Mouse (Mus musculus) limb, embryonic 15.5 days (tissue): Measurements from ENCODE around the gene Cpne5. TPM values are rescaled to one million over a fixed set of nuclear protein-coding genes. Genes with fewer than 3 reads are reported as not detected.

Experiments
- ATAC-seq: fragments of 200-750 bp; cut with Nextera tagmentation; 2 replicates; pipeline ENCODE4 v1.8.0; 2017; ENCODE audit warnings: low read depth, moderate TSS enrichment; ENCODE audit not compliant: insufficient number of reproducible peaks, low FRiP score, low TSS enrichment
- H3K27ac ChIP-seq: fragments of 300-500 bp; sonication (generic); 2 replicates; pipeline ENCODE4 v1.5.1; 2015; ENCODE audit warnings: moderate library complexity, mild to moderate bottlenecking, inconsistent platforms
- H3K27me3 ChIP-seq: fragments of 300-500 bp; sonication (generic); 2 replicates; pipeline ENCODE4 v1.6.1; 2015; ENCODE audit warnings: inconsistent platforms
- H3K36me3 ChIP-seq: fragments of 300-500 bp; sonication (generic); 2 replicates; pipeline ENCODE4 v1.6.1; 2015; ENCODE audit warnings: inconsistent platforms
- H3K4me1 ChIP-seq: fragments of 300-500 bp; sonication (generic); 2 replicates; pipeline ENCODE4 v1.6.1; 2015; ENCODE audit warnings: inconsistent platforms
- H3K4me2 ChIP-seq: fragments of 300-500 bp; sonication (generic); 2 replicates; pipeline ENCODE4 v1.6.1; 2015; ENCODE audit warnings: mild to moderate bottlenecking, inconsistent platforms
- H3K4me3 ChIP-seq: fragments of 300-500 bp; sonication (generic); 2 replicates; pipeline ENCODE4 v1.5.1; 2015; ENCODE audit warnings: mild to moderate bottlenecking, inconsistent platforms
- H3K9ac ChIP-seq: fragments of 300-500 bp; sonication (generic); 2 replicates; pipeline ENCODE4 v1.6.1; 2015; ENCODE audit warnings: inconsistent platforms
- H3K9me3 ChIP-seq: fragments of 300-500 bp; sonication (generic); 2 replicates; pipeline ENCODE4 v1.6.1; 2016; ENCODE audit warnings: inconsistent platforms
- WGBS: fragments of 180-500 bp; shearing (Covaris S2); methylation state at CpG from one replicate; pipeline ENCODE4 v1.1.7; 2015; 5-methylcytosine and 5-hydroxymethylcytosine counted together
- polyA plus RNA-seq: library from polyadenylated mRNA; unstranded; fragments of >200 nt; fragmentation: Nextera tagmentation; extraction: Ambion mirVana; gene quantifications from 2 replicates; pipeline ENCODE4 v1.2.1, GENCODE M21; 2015

The Cpne5 gene
- polyA plus RNA-seq, 1 experiment from 2014 or later, result 15.4 TPM

GRCm38 (mm10) chr17:29199151-29199800, 38.7 kb downstream of the Cpne5 start:
- peak overlapping the region; percentile 63 for H3K27ac ChIP-seq
- H3K4me1 ChIP-seq, result peaks cover 9% of the 10 kb centered on the region
- WGBS, result 14% methylated on average over 9 of the region's 9 CpGs
- no peaks in the 10 kb centered on the region for H3K9me3 ChIP-seq
- ATAC-seq, result peak; percentile 75
- no peak overlapping the region for H3K4me3 ChIP-seq
- no peaks in the 10 kb centered on the region for H3K36me3 ChIP-seq
- H3K27me3 ChIP-seq, result no peaks in the 10 kb centered on the region
- no peak overlapping the region for H3K4me2 ChIP-seq
- H3K9ac ChIP-seq, result no peak overlapping the region

GRCm38 (mm10) chr17:29195579-29195978, 42.4 kb downstream of the Cpne5 start:
- no peak overlapping the region for H3K4me2 ChIP-seq

GRCm38 (mm10) chr17:29188989-29189388, 49.0 kb downstream of the Cpne5 start:
- Histone ChIP-seq H3K9ac (no peak overlapping the region), H3K27ac (no peak overlapping the region), H3K27me3 (no peaks in the 10 kb centered on the region), H3K9me3 (no peaks in the 10 kb centered on the region), H3K4me3 (no peak overlapping the region), H3K36me3 (no peaks in the 10 kb centered on the region), H3K4me2 (peak overlapping the region; percentile 26), H3K4me1 (peaks cover 31% of the 10 kb centered on the region)
- 10% methylated on average over 12 of the region's 12 CpGs for WGBS
- no peak for ATAC-seq

More at GRCm38 (mm10) chr17:29195579-29195978, 42.4 kb downstream of the Cpne5 start:
- 54% methylated on average over 4 of the region's 4 CpGs for WGBS
- Histone ChIP-seq H3K9me3 (no peaks in the 10 kb centered on the region), H3K27ac (no peak overlapping the region), H3K36me3 (no peaks in the 10 kb centered on the region), H3K4me3 (no peak overlapping the region), H3K4me1 (peaks cover 12% of the 10 kb centered on the region), H3K9ac (no peak overlapping the region), H3K27me3 (no peaks in the 10 kb centered on the region)
- no peak for ATAC-seq

GRCm38 (mm10) chr17:29186989-29187859, 50.7 kb downstream of the Cpne5 start:
- Histone ChIP-seq H3K9ac (no peak overlapping the region), H3K36me3 (no peaks in the 10 kb centered on the region), H3K27ac (no peak overlapping the region), H3K4me3 (no peak overlapping the region), H3K4me1 (peaks cover 31% of the 10 kb centered on the region), H3K9me3 (no peaks in the 10 kb centered on the region), H3K27me3 (no peaks in the 10 kb centered on the region), H3K4me2 (no peak overlapping the region)
- ATAC-seq, result no peak
- WGBS, result 33% methylated on average over 10 of the region's 10 CpGs

GRCm38 (mm10) chr17:29185376-29186046, 52.5 kb downstream of the Cpne5 start:
- Histone ChIP-seq H3K9me3 (no peaks in the 10 kb centered on the region), H3K9ac (no peak overlapping the region), H3K4me1 (peaks cover 28% of the 10 kb centered on the region), H3K4me3 (no peak overlapping the region), H3K4me2 (no peak overlapping the region), H3K36me3 (no peaks in the 10 kb centered on the region), H3K27me3 (no peaks in the 10 kb centered on the region), H3K27ac (0 out of 2 replicates have a peak overlapping the region, but pooled peaks have one; percentile 17)
- WGBS, result 35% methylated on average over 7 of the region's 7 CpGs
- 0 out of 2 replicates have a peak, but pooled peaks have one; percentile 25 for ATAC-seq

- 58% methylated on average over 11 of the region's 11 CpGs for WGBS
- peaks cover 20% of the 10 kb centered on the region for H3K4me1 ChIP-seq
- H3K27ac ChIP-seq, result no peak overlapping the region
- ATAC-seq, result no peak
- no peaks in the 10 kb centered on the region for H3K9me3 ChIP-seq
- no peak overlapping the region for H3K4me2 ChIP-seq
- no peak overlapping the region for H3K9ac ChIP-seq
- no peak overlapping the region for H3K4me3 ChIP-seq
- H3K27me3 ChIP-seq, result no peaks in the 10 kb centered on the region
- H3K36me3 ChIP-seq, result no peaks in the 10 kb centered on the region
Measured at GRCm38 (mm10) chr17:29183162-29183561, 54.8 kb downstream of the Cpne5 start.

- no peak for ATAC-seq
- H3K27me3 ChIP-seq, result no peaks in the 10 kb centered on the region
- H3K4me1 ChIP-seq, result peaks cover 15% of the 10 kb centered on the region
- WGBS, result 78% methylated on average over 5 of the region's 5 CpGs
- no peaks in the 10 kb centered on the region for H3K9me3 ChIP-seq
- H3K36me3 ChIP-seq, result no peaks in the 10 kb centered on the region
- H3K4me3 ChIP-seq, result no peak overlapping the region
- no peak overlapping the region for H3K9ac ChIP-seq
- H3K4me2 ChIP-seq, result no peak overlapping the region
- no peak overlapping the region for H3K27ac ChIP-seq
Measured at GRCm38 (mm10) chr17:29181751-29182150, 56.2 kb downstream of the Cpne5 start.

- ATAC-seq, result no peak
- WGBS, result 47% methylated on average over 4 of the region's 4 CpGs
- Histone ChIP-seq H3K4me2 (no peak overlapping the region), H3K4me1 (peaks cover 18% of the 10 kb centered on the region), H3K9ac (no peak overlapping the region), H3K27ac (no peak overlapping the region), H3K9me3 (no peaks in the 10 kb centered on the region), H3K27me3 (no peaks in the 10 kb centered on the region), H3K36me3 (no peaks in the 10 kb centered on the region), H3K4me3 (no peak overlapping the region)
Measured at GRCm38 (mm10) chr17:29180406-29181127, 57.4 kb downstream of the Cpne5 start.

GRCm38 (mm10) chr17:29179917-29180316, 58.0 kb downstream of the Cpne5 start:
- no peaks in the 10 kb centered on the region for H3K27me3 ChIP-seq

GRCm38 (mm10) chr17:29178503-29179059, 59.4 kb downstream of the Cpne5 start:
- H3K27ac ChIP-seq, result no peak overlapping the region
- no peaks in the 10 kb centered on the region for H3K36me3 ChIP-seq
- no peaks in the 10 kb centered on the region for H3K27me3 ChIP-seq
- H3K4me1 ChIP-seq, result peaks cover 14% of the 10 kb centered on the region
- no peaks in the 10 kb centered on the region for H3K9me3 ChIP-seq
- H3K9ac ChIP-seq, result no peak overlapping the region
- no peak overlapping the region for H3K4me2 ChIP-seq
- WGBS, result 71% methylated on average over 9 of the region's 9 CpGs
- no peak overlapping the region for H3K4me3 ChIP-seq
- ATAC-seq, result no peak

More at GRCm38 (mm10) chr17:29179917-29180316, 58.0 kb downstream of the Cpne5 start:
- ATAC-seq, result no peak
- Histone ChIP-seq H3K4me2 (no peak overlapping the region), H3K9me3 (no peaks in the 10 kb centered on the region), H3K27ac (no peak overlapping the region), H3K4me1 (peaks cover 14% of the 10 kb centered on the region), H3K9ac (no peak overlapping the region), H3K36me3 (no peaks in the 10 kb centered on the region), H3K4me3 (no peak overlapping the region)
- 85% methylated on average over 6 of the region's 6 CpGs for WGBS
